Mouse (Mus musculus) kidney, adult 2 months (tissue): ENCODE measurements around the gene Nemp1.

Experiments
- CTCF ChIP-seq: fragments of 200-500 bp; conservative IDR thresholded peaks from 2 replicates; pipeline ENCODE4 v1.5.1; 2011; ENCODE audit warnings: low read depth, mild to moderate bottlenecking, control low read depth, low read length, moderate library complexity, mixed read lengths; ENCODE audit not compliant: insufficient read depth, insufficient read length
- POLR2A ChIP-seq: fragments of 200-500 bp; IDR thresholded peaks from one replicate; pipeline ENCODE4 v1.6.1; 2011; ENCODE audit warnings: low read depth, low read length, control low read depth

DNA sequence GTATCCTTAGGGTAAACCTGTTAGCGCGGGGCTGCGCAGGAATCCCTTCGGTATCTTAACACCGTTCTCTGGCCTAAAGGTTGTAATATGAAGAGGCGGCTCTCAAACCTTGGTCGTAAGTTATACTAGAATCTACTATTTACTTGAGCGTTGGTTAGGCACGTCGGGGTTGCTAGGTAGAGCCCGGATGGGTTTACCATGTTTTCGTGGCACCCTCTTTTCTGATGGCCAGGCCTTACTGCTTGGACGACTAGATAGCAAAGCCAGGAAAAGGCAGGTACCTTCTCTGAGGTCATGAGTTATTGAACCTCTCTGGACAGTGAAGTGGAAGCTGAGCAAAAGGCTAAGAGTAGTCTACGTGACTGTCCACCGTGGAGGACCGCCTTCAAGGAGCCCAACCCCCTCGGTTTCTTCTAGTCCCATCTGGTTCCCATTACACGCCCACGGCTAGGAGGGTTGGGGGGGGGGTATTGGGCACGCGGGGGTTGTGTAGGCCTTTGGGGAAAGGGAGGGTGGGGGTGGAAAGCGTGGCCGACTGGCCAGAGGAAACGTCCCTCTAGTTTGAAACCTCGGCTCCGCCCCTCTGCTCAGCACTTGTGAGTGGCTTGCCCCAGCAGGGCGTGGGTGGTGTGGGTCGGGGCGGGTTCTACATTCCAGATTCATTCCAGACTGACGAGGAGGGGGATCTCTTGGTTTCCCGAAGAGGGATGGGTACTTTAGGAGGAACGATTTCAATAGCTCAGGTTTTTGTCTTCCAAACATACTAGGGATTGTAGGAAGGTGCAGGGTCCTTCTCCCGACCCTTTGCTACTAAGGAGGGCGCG lies 780 bp downstream of the Nemp1 start:
- TF ChIP-seq CTCF (no peak), POLR2A (peak; percentile 14)
